Mouse (Mus musculus) lung, adult 2 months (tissue): ENCODE measurements around the gene Efr3b.

ENCODE experiments used
- CTCF ChIP-seq: fragments of 200-500 bp; IDR thresholded peaks from 2 replicates; pipeline ENCODE4 v1.5.1; 2011; ENCODE audit warnings: mild to moderate bottlenecking, low read length, control low read depth; ENCODE audit not compliant: insufficient read depth
- POLR2A ChIP-seq: fragments of 200-500 bp; IDR thresholded peaks from 2 replicates; pipeline ENCODE4 v1.6.1; 2011; ENCODE audit warnings: low read depth, mild to moderate bottlenecking, control low read depth, low read length, borderline replicate concordance; ENCODE audit errors: extremely low read depth

GRCm38 (mm10) chr12:4039046-4039445 lies 331 bp upstream of the Efr3b start:
- TF ChIP-seq POLR2A: no peak
- no peak for TF ChIP-seq CTCF
